Mouse (Mus musculus) small intestine, adult 2 months (tissue): ENCODE data around the gene Fut11.

Experiments used
- CTCF ChIP-seq: fragments of 200-500 bp; IDR thresholded peaks from 2 replicates; pipeline ENCODE4 v1.5.1; 2012; ENCODE audit warnings: low read depth, mild to moderate bottlenecking, control low read depth, inconsistent platforms, low read length, moderate library complexity, mixed read lengths; ENCODE audit not compliant: insufficient replicate concordance, insufficient read length; ENCODE audit errors: extremely low read depth
- POLR2A ChIP-seq: fragments of 200-500 bp; IDR thresholded peaks from 2 replicates; pipeline ENCODE4 v1.6.1; 2012; ENCODE audit warnings: low read depth, mild to moderate bottlenecking, control low read depth, inconsistent platforms, low read length, moderate library complexity

DNA sequence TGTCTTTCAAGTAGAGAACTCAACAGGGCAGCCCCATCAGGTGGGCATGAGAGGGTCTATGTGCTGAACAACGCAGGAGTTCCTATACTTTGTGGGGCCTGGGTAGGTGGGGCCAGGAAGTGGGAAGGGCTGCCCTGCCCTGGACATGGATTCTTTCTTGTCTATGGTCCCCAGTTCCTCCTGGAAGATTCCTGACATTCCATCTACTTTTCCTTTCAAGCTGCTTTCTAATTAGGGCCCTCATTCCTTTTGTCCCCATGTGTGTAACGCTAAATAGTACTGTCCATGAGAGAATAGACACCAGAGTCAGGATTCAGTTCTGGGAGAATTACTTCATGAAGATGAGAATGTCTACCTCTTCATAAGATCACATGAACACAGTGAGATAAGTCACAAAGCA lies 31.2 kb upstream of the Fut11 start:
- no peak for TF ChIP-seq POLR2A
- TF ChIP-seq CTCF, result no peak
